Mouse (Mus musculus) limb, embryonic 14.5 days (tissue): ENCODE results near the gene Myo1g. TPM values are rescaled to one million over a fixed set of nuclear protein-coding genes. Genes with fewer than 3 reads are reported as not detected.

ENCODE experiments used
- ATAC-seq: fragments of 200-750 bp; cut with Nextera tagmentation; 2 replicates; pipeline ENCODE4 v1.8.0; 2017; ENCODE audit warnings: low read depth, moderate number of reproducible peaks, moderate TSS enrichment; ENCODE audit not compliant: low FRiP score
- DNase-seq: peaks from one replicate; pipeline ENCODE4 v3.0.0-alpha.2; 2015; ENCODE audit warnings: low spot score
- H3K27ac ChIP-seq: fragments of 300-500 bp; sonication (generic); replicated peaks from 2 replicates; pipeline ENCODE4 v1.5.1; 2014; ENCODE audit warnings: low read depth, mild to moderate bottlenecking, low read length, moderate library complexity, mixed read lengths
- H3K27me3 ChIP-seq: fragments of 300-500 bp; sonication (generic); 2 replicates; pipeline ENCODE4 v1.6.1; 2014; ENCODE audit warnings: low read length, mixed read lengths; ENCODE audit not compliant: control insufficient read depth, insufficient read depth
- H3K36me3 ChIP-seq: fragments of 300-500 bp; sonication (generic); 2 replicates; pipeline ENCODE4 v1.6.1; 2014; ENCODE audit warnings: mild to moderate bottlenecking, low read length, moderate library complexity, mixed read lengths; ENCODE audit not compliant: control insufficient read depth, insufficient read depth
- H3K4me1 ChIP-seq: fragments of 300-500 bp; sonication (generic); 2 replicates; pipeline ENCODE4 v1.6.1; 2014; ENCODE audit warnings: antibody characterized with exemption, low read length, mixed read lengths; ENCODE audit not compliant: control insufficient read depth, insufficient read depth
- H3K4me2 ChIP-seq: fragments of 300-500 bp; sonication (generic); replicated peaks from 2 replicates; pipeline ENCODE4 v1.6.1; 2014; ENCODE audit warnings: low read depth, mild to moderate bottlenecking, low read length, moderate library complexity; ENCODE audit not compliant: severe bottlenecking
- H3K4me3 ChIP-seq: fragments of 300-500 bp; sonication (generic); replicated peaks from 2 replicates; pipeline ENCODE4 v1.5.1; 2014; ENCODE audit warnings: low read length
- H3K9ac ChIP-seq: fragments of 300-500 bp; sonication (generic); 2 replicates; pipeline ENCODE4 v1.6.1; 2014; ENCODE audit warnings: mild to moderate bottlenecking, low read depth, low read length, moderate library complexity; ENCODE audit not compliant: severe bottlenecking
- H3K9me3 ChIP-seq: fragments of 300-500 bp; sonication (generic); 2 replicates; pipeline ENCODE4 v1.6.1; 2016; ENCODE audit warnings: low read length; ENCODE audit not compliant: control insufficient read depth
- POLR2A ChIP-seq: fragments of 200-500 bp; IDR thresholded peaks from 2 replicates; pipeline ENCODE4 v1.8.0; 2012; ENCODE audit warnings: inconsistent platforms, mild to moderate bottlenecking, moderate library complexity, borderline replicate concordance; ENCODE audit not compliant: insufficient read depth, insufficient read length; ENCODE audit errors: extremely low read depth
- WGBS: fragments of 180-500 bp; shearing (Covaris S2); extraction: QIAGEN DNeasy Blood & Tissue Kit; methylation state at CpG from one replicate; pipeline ENCODE4 v1.1.7; 2014; 5-methylcytosine and 5-hydroxymethylcytosine counted together
- polyA plus RNA-seq, 2 experiments: library from polyadenylated mRNA; depleted of rRNA in 1 of 2; stranded (reverse) in 1 of 2; unstranded in 1 of 2; fragments of >200 nt; fragmentation: Nextera tagmentation in 1 of 2; extraction: Ambion mirVana in 1 of 2; gene quantifications; 2 replicates each; pipeline versions ENCODE4 v1.2.1 to v1.2.3; 2012 to 2014

The Myo1g gene
- polyA plus RNA-seq, 2 experiments, result 3.2 to 3.9 TPM

DNA sequence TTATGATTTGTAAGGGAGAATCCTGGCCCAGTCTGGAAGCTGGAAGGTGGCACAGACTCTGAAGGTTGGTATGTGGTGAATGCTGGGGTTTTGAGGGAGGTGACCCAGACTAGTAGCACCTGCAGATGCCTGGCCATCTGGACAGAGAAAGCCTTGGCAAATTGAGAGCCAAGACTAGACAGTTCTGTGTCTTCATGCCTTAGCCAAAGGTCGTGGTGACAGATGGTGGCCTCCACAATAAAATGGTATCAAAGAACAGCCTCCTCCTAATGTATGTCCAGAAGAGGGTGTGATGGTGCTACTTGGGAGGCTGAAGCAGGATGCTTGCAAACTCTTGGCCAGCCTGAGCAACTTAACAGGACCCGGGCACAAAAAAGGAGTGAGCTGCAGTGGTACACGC is 16.5 kb downstream of the Myo1g start:
- no peak for TF ChIP-seq POLR2A
- Histone ChIP-seq H3K4me3 (no peak overlapping the region), H3K4me2 (no peak overlapping the region)

DNA sequence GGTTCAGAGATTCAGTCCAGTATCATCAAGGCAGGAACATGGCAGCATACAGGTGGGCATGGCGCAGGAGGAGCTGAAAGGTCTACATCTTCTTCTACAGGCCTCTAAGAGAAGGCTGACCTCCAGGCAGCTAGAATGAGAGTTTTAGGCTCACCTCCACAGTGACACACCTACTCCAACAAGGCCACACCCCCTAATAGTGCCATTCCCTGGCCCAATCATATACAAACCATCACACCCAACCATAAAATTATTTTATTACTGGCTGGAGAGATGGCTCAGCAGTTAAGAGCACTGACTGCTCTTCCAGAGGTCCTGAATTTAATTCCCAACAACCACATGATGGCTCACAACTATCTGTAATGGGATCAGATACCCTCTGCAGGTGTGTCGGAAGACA is 18.3 kb downstream of the Myo1g start:
- no peak for ATAC-seq

More for the DNA sequence above, 16.5 kb downstream of the Myo1g start:
- H3K27ac ChIP-seq, result no peak overlapping the region
- H3K9ac ChIP-seq, result no peak overlapping the region
- H3K9me3 ChIP-seq, result no peaks in the 10 kb centered on the region
- WGBS, result 63% methylated on average over 3 of the region's 3 CpGs
- no peaks in the 10 kb centered on the region for H3K4me1 ChIP-seq
- H3K27me3 ChIP-seq, result no peaks in the 10 kb centered on the region
- DNase-seq, result no peak
- no peaks in the 10 kb centered on the region for H3K36me3 ChIP-seq
- ATAC-seq, result no peak

DNA sequence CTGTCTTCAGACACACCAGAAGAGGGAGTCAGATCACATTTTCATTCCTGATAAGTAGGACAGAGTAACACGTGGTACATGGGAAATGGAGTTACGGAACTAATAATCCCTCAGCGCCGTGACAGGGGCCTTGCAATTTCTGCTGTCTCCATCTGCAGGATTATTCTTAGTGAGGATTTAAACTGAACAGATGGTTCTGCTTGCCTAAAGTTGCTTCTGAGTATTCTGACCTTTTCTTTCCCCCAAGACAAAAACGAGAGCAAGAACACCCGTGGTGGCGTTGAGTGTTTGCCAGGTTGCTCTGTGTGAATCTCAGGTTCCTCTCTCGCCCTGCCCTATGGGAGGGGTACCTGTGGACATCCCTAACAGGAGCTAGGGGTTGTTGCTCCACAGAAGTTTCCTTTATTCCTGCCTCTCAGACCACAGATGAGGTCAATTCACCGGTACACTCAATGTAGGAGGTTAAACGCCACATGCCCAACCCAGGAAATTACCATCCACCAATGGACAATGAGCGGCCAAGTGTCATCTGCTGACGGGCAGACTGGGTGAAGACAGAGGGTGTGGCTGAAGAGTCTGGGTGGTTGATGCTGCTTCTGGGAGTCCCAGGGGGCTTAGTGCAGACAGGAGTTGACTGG is 23.3 kb downstream of the Myo1g start:
- Histone ChIP-seq H3K36me3 (no peaks in the 10 kb centered on the region), H3K4me1 (no peaks in the 10 kb centered on the region), H3K9me3 (no peaks in the 10 kb centered on the region), H3K27ac (no peak overlapping the region), H3K4me2 (no peak overlapping the region), H3K4me3 (no peak overlapping the region), H3K27me3 (no peaks in the 10 kb centered on the region), H3K9ac (no peak overlapping the region)
- DNase-seq (no peak), ATAC-seq (no peak)
- no peak for TF ChIP-seq POLR2A
- WGBS, result 77% methylated on average over 12 of the region's 12 CpGs

More for the DNA sequence above, 18.3 kb downstream of the Myo1g start:
- H3K4me3 ChIP-seq, result no peak overlapping the region
- H3K9ac ChIP-seq, result no peak overlapping the region
- H3K27ac ChIP-seq, result no peak overlapping the region
- DNase-seq, result no peak
- no peaks in the 10 kb centered on the region for H3K4me1 ChIP-seq
- TF ChIP-seq POLR2A, result no peak
- H3K27me3 ChIP-seq, result no peaks in the 10 kb centered on the region
- no peak overlapping the region for H3K4me2 ChIP-seq
- 97% methylated on average over 2 of the region's 2 CpGs for WGBS
- no peaks in the 10 kb centered on the region for H3K9me3 ChIP-seq
- no peaks in the 10 kb centered on the region for H3K36me3 ChIP-seq

DNA sequence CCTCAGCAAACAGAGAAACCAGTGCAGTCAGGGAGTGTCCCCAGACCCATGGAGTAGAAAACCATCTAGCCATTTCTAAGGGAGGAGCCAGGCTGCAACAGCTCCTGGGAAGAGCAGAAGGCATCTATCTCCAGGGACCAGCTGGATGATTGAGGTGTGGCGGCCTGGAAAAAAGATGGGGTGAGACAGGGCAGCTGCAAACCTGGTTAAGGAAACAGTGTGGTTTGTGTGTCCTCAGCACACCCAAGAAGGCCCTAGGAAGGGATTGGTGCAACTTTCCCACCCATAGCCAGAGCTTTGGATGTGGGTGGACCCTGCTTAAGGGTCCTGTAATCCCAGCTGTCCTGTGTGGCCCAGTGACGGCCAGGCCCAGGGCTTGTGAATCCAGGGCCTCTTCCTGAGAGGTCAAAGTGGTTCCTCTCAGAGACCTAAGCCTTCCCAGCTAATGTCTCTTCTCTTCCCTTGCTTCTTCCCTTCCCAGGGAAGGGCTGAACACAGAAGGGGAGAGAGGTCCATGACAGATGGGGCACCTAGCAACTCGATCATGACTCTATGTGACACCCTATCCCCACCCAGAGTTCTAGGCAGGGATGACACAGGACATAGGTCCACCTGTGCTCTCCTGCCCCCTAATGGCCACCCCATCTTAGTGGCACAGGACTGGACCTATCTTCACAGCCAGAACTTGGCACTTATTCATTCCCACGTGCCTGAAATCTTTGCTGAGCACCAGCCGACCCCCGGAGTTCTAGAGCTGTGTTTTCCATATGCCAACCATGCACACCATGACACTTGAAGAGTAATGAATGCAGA is 30.9 kb downstream of the Myo1g start:
- H3K36me3 ChIP-seq, result no peaks in the 10 kb centered on the region
- no peaks in the 10 kb centered on the region for H3K27me3 ChIP-seq
- WGBS, result 58% methylated on average over 6 of the region's 6 CpGs
- DNase-seq (no peak), ATAC-seq (no peak)
- no peak for TF ChIP-seq POLR2A
- no peak overlapping the region for H3K4me3 ChIP-seq
- H3K4me2 ChIP-seq, result no peak overlapping the region
- no peak overlapping the region for H3K27ac ChIP-seq
- no peak overlapping the region for H3K9ac ChIP-seq
- H3K4me1 ChIP-seq, result no peaks in the 10 kb centered on the region
- no peaks in the 10 kb centered on the region for H3K9me3 ChIP-seq

DNA sequence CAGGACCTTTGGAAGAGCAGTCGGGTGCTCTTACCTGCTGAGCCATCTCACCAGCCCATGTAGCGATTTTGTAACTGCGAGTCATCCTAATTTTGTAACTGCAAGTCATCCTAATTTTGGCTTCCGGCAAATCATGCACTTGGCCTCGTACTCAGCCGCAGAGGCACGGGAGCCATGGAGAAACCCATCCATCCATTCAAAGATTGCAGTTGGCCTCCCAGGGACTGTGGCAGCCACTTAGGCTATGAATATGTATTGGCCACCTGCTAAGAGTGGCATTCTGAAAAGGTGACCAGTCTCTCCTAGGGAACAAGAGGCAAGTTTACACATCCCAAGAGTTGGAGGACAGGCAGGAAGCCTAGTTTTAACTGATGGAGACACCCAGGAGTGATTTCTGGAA is 31.5 kb downstream of the Myo1g start:
- H3K36me3 ChIP-seq, result no peaks in the 10 kb centered on the region
- H3K9ac ChIP-seq, result no peak overlapping the region
- no peak overlapping the region for H3K4me3 ChIP-seq
- WGBS, result 85% methylated on average over 7 of the region's 7 CpGs
- H3K27me3 ChIP-seq, result no peaks in the 10 kb centered on the region
- no peak for ATAC-seq
- DNase-seq, result no peak
- H3K9me3 ChIP-seq, result no peaks in the 10 kb centered on the region
- no peaks in the 10 kb centered on the region for H3K4me1 ChIP-seq
- H3K4me2 ChIP-seq, result no peak overlapping the region
- no peak overlapping the region for H3K27ac ChIP-seq
- TF ChIP-seq POLR2A, result no peak
